ENCODE assay signal across 22 mouse cellular contexts in the genomic region with DNA sequence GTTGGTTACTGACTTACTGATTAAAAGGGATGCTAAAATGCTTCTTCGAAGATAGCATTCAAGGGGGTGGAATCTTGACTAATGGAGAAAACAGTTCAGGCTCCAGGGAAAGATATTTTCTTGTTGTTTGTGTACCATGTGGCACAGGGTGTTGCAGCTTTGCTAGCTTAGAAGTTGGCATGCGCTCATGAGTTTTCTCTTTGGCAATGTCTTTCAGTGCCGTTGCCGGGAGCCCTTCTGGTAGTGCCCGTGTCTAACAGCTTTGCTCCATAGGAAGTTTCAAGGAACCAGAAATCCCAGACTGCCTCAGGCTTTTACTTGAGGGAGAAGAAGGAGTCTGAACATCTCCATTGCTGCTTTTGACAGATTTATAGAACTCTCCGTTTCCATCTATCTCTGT. TPM values are rescaled to one million over a fixed set of nuclear protein-coding genes. Genes with fewer than 3 reads are reported as not detected.
A peak's percentile ranks its signal among the peaks of the same experiment; 100 is the strongest.
DNase-seq lines count a peak whose midpoint lies in the region; ATAC-seq and TF ChIP-seq lines count a peak whose summit lies in the region.
"Had no signal": no experiment of that assay in that cellular context is flagged by ENCODE, and none has a peak within 500 bp of the region (broad histone marks: within the 10 kb centered on the region; RNA-seq: fewer than 3 reads in every experiment).

No protein-coding gene starts in this region.

- no peak for TF ChIP-seq CTCF in forebrain, postnatal 0 days (IDR thresholded peaks at IDR 0.05; ENCODE audit: low read depth)
- TF ChIP-seq CTCF in midbrain, postnatal 0 days (IDR thresholded peaks at IDR 0.05) = no peak

- peaks cover 3% of the 10 kb centered on the region; the same call in 1 of the 2 replicates for H3K36me3 ChIP-seq in forebrain, postnatal 0 days (ENCODE audit: insufficient read depth)
- peaks cover 44% of the 10 kb centered on the region for H3K36me3 ChIP-seq in forebrain, embryonic 10.5 days (replicated peaks)
- no peaks in the 10 kb centered on the region for H3K36me3 ChIP-seq in midbrain, postnatal 0 days (ENCODE audit: insufficient read depth, low read length)
- H3K36me3 ChIP-seq in midbrain, embryonic 13.5 days = peaks cover 25% of the 10 kb centered on the region

- H3K9ac ChIP-seq in forebrain, postnatal 0 days = no peak overlapping the region
- H3K9ac ChIP-seq in midbrain, postnatal 0 days (replicated peaks; ENCODE audit: low read length, poor library complexity, severe bottlenecking) = no peak overlapping the region
- no peak overlapping the region for H3K9ac ChIP-seq in midbrain, embryonic 13.5 days (replicated peaks)
- H3K9ac ChIP-seq: embryonic facial prominence, embryonic 12.5 days; hindbrain, embryonic 14.5 days; intestine, embryonic 15.5 days; limb, embryonic 12.5 days; liver, embryonic 15.5 days; midbrain, embryonic 12.5 days had no signal

- no peak overlapping the region for H3K4me2 ChIP-seq in forebrain, postnatal 0 days (ENCODE audit: low read depth)
- H3K4me2 ChIP-seq in midbrain, postnatal 0 days (ENCODE audit: low read depth, low read length, poor library complexity, severe bottlenecking) = no peak overlapping the region
- H3K4me2 ChIP-seq in midbrain, embryonic 13.5 days (replicated peaks) = no peak overlapping the region
- H3K4me2 ChIP-seq: embryonic facial prominence, embryonic 12.5 days; heart, embryonic 11.5 days; intestine, embryonic 15.5 days; limb, embryonic 12.5 days; liver, embryonic 15.5 days; midbrain, embryonic 12.5 days had no signal

- ATAC-seq in forebrain, postnatal 0 days = no peak
- ATAC-seq in midbrain, postnatal 0 days (ENCODE audit: low FRiP score) = no peak
- no peak for ATAC-seq in midbrain, embryonic 13.5 days
- ATAC-seq: intestine, embryonic 15.5 days; lung, postnatal 0 days had no signal

- 73% methylated on average over 6 of the region's 6 CpGs for WGBS in forebrain, postnatal 0 days
- WGBS in forebrain, embryonic 10.5 days = 93% methylated on average over 6 of the region's 6 CpGs
- 75% methylated on average over 6 of the region's 6 CpGs for WGBS in midbrain, postnatal 0 days
- 93% methylated on average over 6 of the region's 6 CpGs for WGBS in midbrain, embryonic 13.5 days

- no peak overlapping the region for H3K4me3 ChIP-seq in forebrain, postnatal 0 days (ENCODE audit: low read depth, low read length)
- no peak overlapping the region for H3K4me3 ChIP-seq in forebrain, embryonic 10.5 days
- H3K4me3 ChIP-seq in midbrain, postnatal 0 days (ENCODE audit: low read depth, low read length) = no peak overlapping the region
- no peak overlapping the region for H3K4me3 ChIP-seq in midbrain, embryonic 13.5 days (replicated peaks)
- H3K4me3 ChIP-seq: embryonic facial prominence, embryonic 12.5 days; erythroblast, embryonic 14.5 days; gastrocnemius, adult 2 months; intestine, embryonic 15.5 days; limb, embryonic 12.5 days; liver, embryonic 15.5 days; midbrain, embryonic 12.5 days had no signal

- DNase-seq in adrenal gland, postnatal 10 days = peak; percentile 51
- no peak for DNase-seq in adrenal gland, postnatal 4 days (ENCODE audit: low spot score in 2 of 2)
- peak; percentile 61 for DNase-seq in forebrain, postnatal 0 days
- no peak for DNase-seq in forebrain, embryonic 10.5 days (ENCODE audit: extremely low spot score, low spot score)
- DNase-seq in midbrain, postnatal 0 days (ENCODE audit: low spot score) = peak; percentile 31
- DNase-seq in layer of hippocampus, postnatal 14 days (ENCODE audit: low spot score in 2 of 2) = peak; percentile 21 to 52
- no peak for DNase-seq in heart, postnatal 4 days
- DNase-seq: gastrocnemius, adult 2 months; heart, postnatal 10 days; kidney, postnatal 36 days; right cerebral cortex, postnatal 14 days had no signal

- H3K27me3 ChIP-seq in forebrain, postnatal 0 days (ENCODE audit: insufficient read depth, low read length) = no peaks in the 10 kb centered on the region
- no peaks in the 10 kb centered on the region for H3K27me3 ChIP-seq in forebrain, embryonic 10.5 days (ENCODE audit: poor library complexity, severe bottlenecking)
- no peaks in the 10 kb centered on the region for H3K27me3 ChIP-seq in midbrain, postnatal 0 days (ENCODE audit: insufficient read depth, low read length)
- H3K27me3 ChIP-seq in midbrain, embryonic 13.5 days = no peaks in the 10 kb centered on the region
- H3K27me3 ChIP-seq: embryonic facial prominence, embryonic 12.5 days; intestine, embryonic 15.5 days; limb, embryonic 12.5 days; liver, embryonic 15.5 days; midbrain, embryonic 12.5 days had no signal

- H3K27ac ChIP-seq in forebrain, postnatal 0 days (ENCODE audit: low read depth, low read length) = no peak overlapping the region
- H3K27ac ChIP-seq in forebrain, embryonic 10.5 days = no peak overlapping the region
- no peak overlapping the region for H3K27ac ChIP-seq in midbrain, postnatal 0 days (ENCODE audit: low read depth, low read length)
- H3K27ac ChIP-seq in midbrain, embryonic 13.5 days = no peak overlapping the region
- H3K27ac ChIP-seq: embryonic facial prominence, embryonic 12.5 days; gastrocnemius, adult 2 months; hindbrain, embryonic 14.5 days; intestine, embryonic 15.5 days; limb, embryonic 12.5 days; liver, embryonic 15.5 days; midbrain, embryonic 12.5 days had no signal

- no peaks in the 10 kb centered on the region for H3K9me3 ChIP-seq in forebrain, postnatal 0 days (ENCODE audit: low read length)
- H3K9me3 ChIP-seq in forebrain, embryonic 10.5 days = no peaks in the 10 kb centered on the region
- no peaks in the 10 kb centered on the region for H3K9me3 ChIP-seq in midbrain, postnatal 0 days (ENCODE audit: low read length)
- no peaks in the 10 kb centered on the region for H3K9me3 ChIP-seq in midbrain, embryonic 13.5 days
- H3K9me3 ChIP-seq: embryonic facial prominence, embryonic 12.5 days; G1E; intestine, embryonic 15.5 days; limb, embryonic 12.5 days; liver, embryonic 15.5 days; midbrain, embryonic 12.5 days had no signal

- peaks cover 17% of the 10 kb centered on the region for H3K4me1 ChIP-seq in forebrain, postnatal 0 days (ENCODE audit: insufficient read depth)
- peaks cover 16% of the 10 kb centered on the region for H3K4me1 ChIP-seq in forebrain, embryonic 10.5 days
- peaks cover 10% of the 10 kb centered on the region; the same call in 1 of the 2 replicates for H3K4me1 ChIP-seq in midbrain, postnatal 0 days (ENCODE audit: insufficient read depth, low read length)
- H3K4me1 ChIP-seq in midbrain, embryonic 13.5 days (replicated peaks) = peaks cover 19% of the 10 kb centered on the region

RNA-seq across cellular contexts. Expression of a gene that starts 2.7 kb away (rescaled TPM):
- 100 to 1,000 TPM; 109 to 121 TPM for total RNA-seq in adrenal gland, postnatal 10 days (2021)
- total RNA-seq in adrenal gland, postnatal 4 days (2021) = 10 to 100 TPM; 45.4 to 51.1 TPM
- total RNA-seq in forebrain, postnatal 0 days (2014; rRNA removed) = 37.7 and 41.9 TPM in 2 replicates
- polyA plus RNA-seq in forebrain, postnatal 0 days (2015; fragmentation: Nextera tagmentation; extraction: Ambion mirVana) = 22.0 and 24.4 TPM in 2 replicates
- polyA plus RNA-seq in forebrain, embryonic 10.5 days (2016; fragmentation: Nextera tagmentation; extraction: Ambion mirVana) = 7.1 and 8.3 TPM in 2 replicates
- total RNA-seq in midbrain, postnatal 0 days (2014; rRNA removed) = 36.0 and 53.9 TPM in 2 replicates
- polyA plus RNA-seq in midbrain, postnatal 0 days (2015; fragmentation: Nextera tagmentation; extraction: Ambion mirVana) = 18.3 and 19.7 TPM in 2 replicates
- polyA plus RNA-seq in midbrain, embryonic 13.5 days (2015; fragmentation: Nextera tagmentation; extraction: Ambion mirVana) = 8.9 and 9.0 TPM in 2 replicates
- total RNA-seq in layer of hippocampus, postnatal 14 days (2021) = 10 to 100 TPM; 33.5 to 38.1 TPM
- 10 to 100 TPM; 18.8 to 20.9 TPM for total RNA-seq in heart, postnatal 4 days (2021)

RNA-seq across cellular contexts. Expression of a gene that starts 31.6 kb away (rescaled TPM):
- 1 to 10 TPM; 4.3 to 5.5 TPM for total RNA-seq in adrenal gland, postnatal 10 days (2021)
- total RNA-seq in adrenal gland, postnatal 4 days (2021) = 1 to 10 TPM; 5.3 to 6.3 TPM
- total RNA-seq in forebrain, postnatal 0 days (2014; rRNA removed) = 0.46 and 1.5 TPM in 2 replicates
- 0.30 and 0.47 TPM in 2 replicates for polyA plus RNA-seq in forebrain, postnatal 0 days (2015; fragmentation: Nextera tagmentation; extraction: Ambion mirVana)
- polyA plus RNA-seq in forebrain, embryonic 10.5 days (2016; fragmentation: Nextera tagmentation; extraction: Ambion mirVana) = 0.62 and 0.70 TPM in 2 replicates
- total RNA-seq in midbrain, postnatal 0 days (2014; rRNA removed) = 1.3 TPM in 2 replicates
- polyA plus RNA-seq in midbrain, postnatal 0 days (2015; fragmentation: Nextera tagmentation; extraction: Ambion mirVana) = 0.70 and 0.85 TPM in 2 replicates
- polyA plus RNA-seq in midbrain, embryonic 13.5 days (2015; fragmentation: Nextera tagmentation; extraction: Ambion mirVana) = 0.05 TPM in 1 of 2 replicates, not detected in the other
- total RNA-seq in layer of hippocampus, postnatal 14 days (2021) = under 1 TPM; 0.69 to 0.76 TPM
- total RNA-seq in heart, postnatal 4 days (2021) = 10 to 100 TPM; 10.6 to 12.3 TPM
- total RNA-seq: gastrocnemius, adult 2 months had no signal
- polyA plus RNA-seq: erythroblast, embryonic 14.5 days; G1E had no signal

RNA-seq across cellular contexts. Expression of a gene that starts 33.2 kb away (rescaled TPM):
- total RNA-seq in adrenal gland, postnatal 10 days (2021) = 1 to 10 TPM; 4.8 to 5.8 TPM
- total RNA-seq in adrenal gland, postnatal 4 days (2021) = 1 to 10 TPM; 7.9 to 8.0 TPM
- total RNA-seq in forebrain, postnatal 0 days (2014; rRNA removed) = 3.5 and 4.6 TPM in 2 replicates
- polyA plus RNA-seq in forebrain, postnatal 0 days (2015; fragmentation: Nextera tagmentation; extraction: Ambion mirVana) = 3.9 and 4.0 TPM in 2 replicates
- 34.4 and 36.1 TPM in 2 replicates for polyA plus RNA-seq in forebrain, embryonic 10.5 days (2016; fragmentation: Nextera tagmentation; extraction: Ambion mirVana)
- total RNA-seq in midbrain, postnatal 0 days (2014; rRNA removed) = 2.4 and 3.3 TPM in 2 replicates
- 4.0 and 4.7 TPM in 2 replicates for polyA plus RNA-seq in midbrain, postnatal 0 days (2015; fragmentation: Nextera tagmentation; extraction: Ambion mirVana)
- 7.8 and 10.0 TPM in 2 replicates for polyA plus RNA-seq in midbrain, embryonic 13.5 days (2015; fragmentation: Nextera tagmentation; extraction: Ambion mirVana)
- total RNA-seq in layer of hippocampus, postnatal 14 days (2021) = 1 to 10 TPM; 3.8 to 4.8 TPM
- 1 to 10 TPM; 5.9 to 6.3 TPM for total RNA-seq in heart, postnatal 4 days (2021)

RNA-seq across cellular contexts. Expression of a gene that starts 33.3 kb away (rescaled TPM):
- total RNA-seq in adrenal gland, postnatal 10 days (2021) = 10 to 100 TPM; 15.4 to 19.4 TPM
- total RNA-seq in adrenal gland, postnatal 4 days (2021) = 10 to 100 TPM; 29.9 to 30.8 TPM
- total RNA-seq in forebrain, postnatal 0 days (2014; rRNA removed) = 18.2 and 23.5 TPM in 2 replicates
- 31.9 and 34.3 TPM in 2 replicates for polyA plus RNA-seq in forebrain, postnatal 0 days (2015; fragmentation: Nextera tagmentation; extraction: Ambion mirVana)
- 47.2 and 48.4 TPM in 2 replicates for polyA plus RNA-seq in forebrain, embryonic 10.5 days (2016; fragmentation: Nextera tagmentation; extraction: Ambion mirVana)
- total RNA-seq in midbrain, postnatal 0 days (2014; rRNA removed) = 11.5 and 12.0 TPM in 2 replicates
- 26.9 and 30.8 TPM in 2 replicates for polyA plus RNA-seq in midbrain, postnatal 0 days (2015; fragmentation: Nextera tagmentation; extraction: Ambion mirVana)
- 25.0 and 33.5 TPM in 2 replicates for polyA plus RNA-seq in midbrain, embryonic 13.5 days (2015; fragmentation: Nextera tagmentation; extraction: Ambion mirVana)
- total RNA-seq in layer of hippocampus, postnatal 14 days (2021) = 10 to 100 TPM; 23.1 to 27.7 TPM
- total RNA-seq in heart, postnatal 4 days (2021) = 10 to 100 TPM; 14.7 to 15.7 TPM

Comparison
In these comparisons a context has a peak if more than half of its experiments do, and no peak if none do; other contexts are left out.
1. DNase-seq: peak in adrenal gland, postnatal 10 days (single experiment), forebrain, postnatal 0 days (single experiment), midbrain, postnatal 0 days (single experiment) and layer of hippocampus, postnatal 14 days (2 of 2); none in adrenal gland, postnatal 4 days (0 of 2), forebrain, embryonic 10.5 days (single experiment) and heart, postnatal 4 days (single experiment).